Mouse (Mus musculus): Measurements from ENCODE around the gene Pkib. TPM values are rescaled to one million over a fixed set of nuclear protein-coding genes. Genes with fewer than 3 reads are reported as not detected.

Gene Pkib
- total RNA-seq, 2 experiments from 2014 or later, result 10.9 to 11.3 TPM

GRCm38 (mm10) chr10:57722363-57722762 is 90.6 kb downstream of the Pkib start:
- intact Hi-C loops (cut with DNase I), result no loop called here
- DNase-seq (ENCODE audit: extremely low spot score in 1 of 2, low spot score in 2 of 2), result no peak

- intact Hi-C loops (cut with DNase I), result no loop called here
Observed at GRCm38 (mm10) chr10:57727666-57728065, 95.9 kb downstream of the Pkib start.

GRCm38 (mm10) chr10:57731672-57732071 is 99.9 kb downstream of the Pkib start:
- intact Hi-C loops (cut with DNase I), result no loop called here
- DNase-seq (ENCODE audit: extremely low spot score in 1 of 2, low spot score in 2 of 2), result no peak

More at GRCm38 (mm10) chr10:57727666-57728065, 95.9 kb downstream of the Pkib start:
- no peak for DNase-seq (ENCODE audit: extremely low spot score in 1 of 2, low spot score in 2 of 2)

- intact Hi-C loops (cut with DNase I), result loop anchor here (10.0 kb wide), 2 partner anchors 206 to 276 kb away; partner anchors contain the start of gene Serinc1
Observed at GRCm38 (mm10) chr10:57740733-57741132, 109.0 kb downstream of the Pkib start.

GRCm38 (mm10) chr10:57741351-57741750 is 109.6 kb downstream of the Pkib start:
- intact Hi-C loops (cut with DNase I), result loop anchor here (10.0 kb wide), 2 partner anchors 207 to 277 kb away; partner anchors contain the start of gene Serinc1
- DNase-seq (ENCODE audit: extremely low spot score in 1 of 2, low spot score in 2 of 2), result no peak

More at GRCm38 (mm10) chr10:57740733-57741132, 109.0 kb downstream of the Pkib start:
- no peak for DNase-seq (ENCODE audit: extremely low spot score in 1 of 2, low spot score in 2 of 2)

- no peak for DNase-seq (ENCODE audit: extremely low spot score in 1 of 2, low spot score in 2 of 2)
- intact Hi-C loops (cut with DNase I), result loop anchor here (2.0 to 10.0 kb wide), 3 partner anchors 100 to 278 kb away; partner anchors contain the start of gene Serinc1
Observed at GRCm38 (mm10) chr10:57743045-57743444, 111.3 kb downstream of the Pkib start.

- intact Hi-C loops (cut with DNase I), result loop anchor here (2.0 to 10.0 kb wide), 4 partner anchors 53 to 279 kb away; partner anchors contain the start of gene Serinc1
- DNase-seq (ENCODE audit: extremely low spot score in 1 of 2, low spot score in 2 of 2), result peak; percentile 21 to 52
Observed at GRCm38 (mm10) chr10:57743606-57744016, 111.8 kb downstream of the Pkib start.

GRCm38 (mm10) chr10:57744128-57744765 is 112.5 kb downstream of the Pkib start:
- intact Hi-C loops (cut with DNase I), result loop anchor here (2.0 to 10.0 kb wide), 3 partner anchors 53 to 279 kb away; partner anchors contain the start of gene Serinc1
- peak; percentile 19 to 36 for DNase-seq (ENCODE audit: extremely low spot score in 1 of 2, low spot score in 2 of 2)

GRCm38 (mm10) chr10:57745452-57745851 is 113.7 kb downstream of the Pkib start:
- intact Hi-C loops (cut with DNase I), result loop anchor here (2.0 to 10.0 kb wide), 4 partner anchors 37 to 281 kb away; partner anchors contain the start of genes Fabp7 and Serinc1
- DNase-seq (ENCODE audit: extremely low spot score in 1 of 2, low spot score in 2 of 2), result no peak

- intact Hi-C loops (cut with DNase I), result loop anchor here (5.0 to 10.0 kb wide), 3 partner anchors 35 to 282 kb away; partner anchors contain the start of genes Fabp7 and Serinc1
Observed at GRCm38 (mm10) chr10:57747127-57747526, 115.3 kb downstream of the Pkib start.

GRCm38 (mm10) chr10:57753343-57753742 is 121.6 kb downstream of the Pkib start:
- DNase-seq (ENCODE audit: extremely low spot score in 1 of 2, low spot score in 2 of 2), result no peak
- intact Hi-C loops (cut with DNase I), result no loop called here

More at GRCm38 (mm10) chr10:57747127-57747526, 115.3 kb downstream of the Pkib start:
- DNase-seq (ENCODE audit: extremely low spot score in 1 of 2, low spot score in 2 of 2), result no peak

GRCm38 (mm10) chr10:57755201-57755736 is 123.5 kb downstream of the Pkib start:
- intact Hi-C loops (cut with DNase I), result no loop called here

GRCm38 (mm10) chr10:57758999-57759398 is 127.2 kb downstream of the Pkib start:
- intact Hi-C loops (cut with DNase I), result no loop called here
- DNase-seq (ENCODE audit: extremely low spot score in 1 of 2, low spot score in 2 of 2), result no peak

More at GRCm38 (mm10) chr10:57755201-57755736, 123.5 kb downstream of the Pkib start:
- no peak for DNase-seq (ENCODE audit: extremely low spot score in 1 of 2, low spot score in 2 of 2)

- intact Hi-C loops (cut with DNase I), result no loop called here
- DNase-seq (ENCODE audit: extremely low spot score in 1 of 2, low spot score in 2 of 2), result no peak
Observed at GRCm38 (mm10) chr10:57760694-57761093, 128.9 kb downstream of the Pkib start.

GRCm38 (mm10) chr10:57763044-57763443 is 131.3 kb downstream of the Pkib start:
- intact Hi-C loops (cut with DNase I), result no loop called here
- no peak for DNase-seq (ENCODE audit: extremely low spot score in 1 of 2, low spot score in 2 of 2)

- peak; percentile 27 to 49 for DNase-seq (ENCODE audit: extremely low spot score in 1 of 2, low spot score in 2 of 2)
- intact Hi-C loops (cut with DNase I), result loop anchor here (5.0 kb wide), 1 partner anchor 36 kb away; no protein-coding TSS in a partner anchor
Observed at GRCm38 (mm10) chr10:57783289-57784130, 151.7 kb downstream of the Pkib start.

GRCm38 (mm10) chr10:57784131-57784875 is 152.5 kb downstream of the Pkib start:
- intact Hi-C loops (cut with DNase I), result loop anchor here (5.0 kb wide), 1 partner anchor 37 kb away; no protein-coding TSS in a partner anchor
- DNase-seq (ENCODE audit: extremely low spot score in 1 of 2, low spot score in 2 of 2), result peak; percentile 93 to 94

GRCm38 (mm10) chr10:57784876-57785150 is 153.0 kb downstream of the Pkib start, which contains the start of gene Fabp7:
Fabp7 (plus strand) TSS chr10:57784881.
- intact Hi-C loops (cut with DNase I), result loop anchor here (5.0 kb wide), 1 partner anchor 38 kb away; no protein-coding TSS in a partner anchor
- DNase-seq (ENCODE audit: extremely low spot score in 1 of 2, low spot score in 2 of 2), result no peak

All from left cerebral cortex, postnatal 10 days (tissue).